Mouse (Mus musculus) adipocyte (in vitro differentiated cells): ENCODE results near the gene Kbtbd4.
A peak's percentile ranks its signal among the peaks of the same experiment; 100 is the strongest.
"Not testable (repeated sequence)": the region's sequence is repeated elsewhere in the genome, so short reads cannot be mapped to it uniquely, and the experiment has no call there.

Experiments
- DNase-seq: peaks from one replicate; pipeline ENCODE4 v3.0.0-alpha.2; 2016; ENCODE audit warnings: low spot score

Kbtbd4 gene

GRCm38 (mm10) chr2:90904076-90904855 lies at the start of gene Kbtbd4, which contains the start of gene Ndufs3:
Gene Kbtbd4, plus strand, starts transcription at chr2:90904740.
Gene Ndufs3, minus strand, starts transcription at chr2:90904827.
- peak; percentile 91 for DNase-seq

GRCm38 (mm10) chr2:90861486-90861885 lies 43.1 kb upstream of the Kbtbd4 start:
- DNase-seq: no peak

- DNase-seq: no peak
Measured at GRCm38 (mm10) chr2:90864184-90864583, 40.4 kb upstream of the Kbtbd4 start.

GRCm38 (mm10) chr2:90866524-90866923 lies 38.0 kb upstream of the Kbtbd4 start:
- peak; percentile 90 for DNase-seq

GRCm38 (mm10) chr2:90870136-90870601 lies 34.4 kb upstream of the Kbtbd4 start:
- DNase-seq: peak; percentile 51

GRCm38 (mm10) chr2:90871180-90871961 lies 33.2 kb upstream of the Kbtbd4 start:
- DNase-seq: peak; percentile 83

GRCm38 (mm10) chr2:90874025-90874424 lies 30.5 kb upstream of the Kbtbd4 start:
- no peak for DNase-seq

GRCm38 (mm10) chr2:90875239-90875638 lies 29.3 kb upstream of the Kbtbd4 start:
- no peak for DNase-seq

GRCm38 (mm10) chr2:90877584-90878259 lies 26.8 kb upstream of the Kbtbd4 start:
- no peak for DNase-seq

GRCm38 (mm10) chr2:90879419-90879818 lies 25.1 kb upstream of the Kbtbd4 start:
- DNase-seq: no peak

- no peak for DNase-seq
Measured at GRCm38 (mm10) chr2:90880144-90880785, 24.3 kb upstream of the Kbtbd4 start.

- no peak for DNase-seq
Measured at GRCm38 (mm10) chr2:90881824-90882223, 22.7 kb upstream of the Kbtbd4 start.

GRCm38 (mm10) chr2:90885218-90886041 lies 19.1 kb upstream of the Kbtbd4 start, which contains the start of gene C1qtnf4:
Gene C1qtnf4, plus strand, starts transcription at chr2:90885860.
- no peak for DNase-seq

GRCm38 (mm10) chr2:90886436-90886835 lies 18.1 kb upstream of the Kbtbd4 start:
- no peak for DNase-seq

GRCm38 (mm10) chr2:90887627-90888026 lies 16.9 kb upstream of the Kbtbd4 start:
- DNase-seq: peak; percentile 50

GRCm38 (mm10) chr2:90889550-90890548 lies 14.7 kb upstream of the Kbtbd4 start:
- no peak for DNase-seq

GRCm38 (mm10) chr2:90893673-90894298 lies 10.8 kb upstream of the Kbtbd4 start:
- DNase-seq: no peak

GRCm38 (mm10) chr2:90894299-90894677 lies 10.3 kb upstream of the Kbtbd4 start:
- not testable (repeated sequence) for DNase-seq

GRCm38 (mm10) chr2:90903398-90903797 lies 1.1 kb upstream of the Kbtbd4 start:
- DNase-seq: no peak
